Mouse (Mus musculus) midbrain, embryonic 14.5 days (tissue): ENCODE measurements around the gene Timm17a. TPM values are rescaled to one million over a fixed set of nuclear protein-coding genes. Genes with fewer than 3 reads are reported as not detected.

Source experiments
- ATAC-seq: fragments of 200-750 bp; cut with Nextera tagmentation; 2 replicates; pipeline ENCODE4 v1.8.0; 2017; ENCODE audit warnings: moderate number of reproducible peaks, moderate library complexity; ENCODE audit not compliant: low FRiP score, low TSS enrichment
- DNase-seq: peaks from one replicate; pipeline ENCODE4 v3.0.0-alpha.2; 2015
- H3K27ac ChIP-seq: fragments of 300-500 bp; sonication (generic); replicated peaks from 2 replicates; pipeline ENCODE4 v1.5.1; 2014; ENCODE audit warnings: mild to moderate bottlenecking, low read depth, low read length, moderate library complexity
- H3K27me3 ChIP-seq: fragments of 300-500 bp; sonication (generic); 2 replicates; pipeline ENCODE4 v1.6.1; 2014; ENCODE audit warnings: low read length, control low read depth, mixed read lengths; ENCODE audit not compliant: control insufficient read depth, insufficient read depth
- H3K36me3 ChIP-seq: fragments of 300-500 bp; sonication (generic); 2 replicates; pipeline ENCODE4 v1.6.1; 2014; ENCODE audit warnings: low read length, control low read depth; ENCODE audit not compliant: control insufficient read depth, insufficient read depth
- H3K4me1 ChIP-seq: fragments of 300-500 bp; sonication (generic); 2 replicates; pipeline ENCODE4 v1.6.1; 2014; ENCODE audit warnings: mild to moderate bottlenecking, antibody characterized with exemption, low read length, control low read depth; ENCODE audit not compliant: control insufficient read depth, insufficient read depth
- H3K4me2 ChIP-seq: fragments of 300-500 bp; sonication (generic); 2 replicates; pipeline ENCODE4 v1.6.1; 2014; ENCODE audit warnings: mild to moderate bottlenecking, low read length, moderate library complexity
- H3K4me3 ChIP-seq: fragments of 300-500 bp; sonication (generic); replicated peaks from 2 replicates; pipeline ENCODE4 v1.5.1; 2014; ENCODE audit warnings: low read depth, low read length
- H3K9ac ChIP-seq: fragments of 300-500 bp; sonication (generic); replicated peaks from 2 replicates; pipeline ENCODE4 v1.6.1; 2014; ENCODE audit warnings: mild to moderate bottlenecking, low read length, moderate library complexity
- H3K9me3 ChIP-seq: fragments of 300-500 bp; sonication (generic); 2 replicates; pipeline ENCODE4 v1.6.1; 2016; ENCODE audit warnings: low read length, control low read depth, mixed read lengths; ENCODE audit not compliant: control insufficient read depth
- WGBS: fragments of 180-500 bp; shearing (Covaris S2); extraction: QIAGEN DNeasy Blood & Tissue Kit; methylation state at CpG from one replicate; pipeline ENCODE4 v1.1.7; 2014; 5-methylcytosine and 5-hydroxymethylcytosine counted together
- polyA plus RNA-seq: library from polyadenylated mRNA; unstranded; fragments of >200 nt; fragmentation: Nextera tagmentation; extraction: Ambion mirVana; gene quantifications from 2 replicates; pipeline ENCODE4 v1.2.1, GENCODE M21; 2014

Timm17a gene
- 136 and 154 TPM in 2 replicates for polyA plus RNA-seq

DNA sequence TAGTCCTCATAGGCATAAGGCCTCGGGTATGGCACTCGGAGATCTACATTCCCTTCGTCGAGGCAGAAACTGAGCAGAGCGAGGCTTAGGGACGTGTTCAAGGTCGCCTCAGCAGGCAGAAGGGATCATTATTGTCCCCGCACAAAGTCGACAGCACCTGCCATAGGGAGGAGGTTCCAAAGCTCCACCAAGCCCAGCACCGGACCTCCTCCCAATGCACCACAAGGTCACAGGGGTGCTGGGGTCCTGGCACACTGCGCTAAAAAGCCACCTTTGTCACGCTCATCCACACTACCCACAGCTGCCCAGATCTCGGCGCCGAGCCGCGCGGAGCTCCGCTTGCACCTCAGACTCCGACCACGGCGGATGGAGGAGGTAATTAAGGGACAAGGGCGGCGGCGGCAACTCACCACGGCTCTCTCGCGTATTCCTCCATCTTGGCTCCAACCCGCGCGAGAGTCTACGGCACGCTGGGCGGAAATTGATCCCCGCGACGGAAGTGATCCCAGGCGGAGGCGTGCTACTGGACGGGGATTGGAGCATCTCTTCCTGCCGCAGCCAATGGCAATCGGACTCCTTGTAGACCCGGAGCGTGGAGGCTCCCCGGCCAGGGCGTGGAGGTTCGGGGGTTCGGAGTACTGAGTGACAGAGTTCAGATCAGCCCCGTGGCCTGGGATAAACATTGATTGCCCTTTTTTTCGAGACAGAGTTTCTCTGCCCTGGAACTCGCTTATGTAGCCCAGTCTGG, at the start of gene Timm17a:
TSS of gene Timm17a (minus strand) at position 495 of the 748 bp plus-strand sequence.
- Histone ChIP-seq H3K4me2 (peak within 1 kb of the TSS; percentile 64), H3K27ac (peak within 1 kb of the TSS; percentile 84), H3K9me3 (no peaks in the 10 kb centered on the region), H3K36me3 (peaks cover 10% of the 10 kb centered on the region), H3K27me3 (no peaks in the 10 kb centered on the region), H3K4me3 (peak within 1 kb of the TSS; percentile 97), H3K4me1 (peaks cover 12% of the 10 kb centered on the region), H3K9ac (peak within 1 kb of the TSS; percentile 97)
- DNase-seq (peak; percentile 96), ATAC-seq (peak; percentile 99)
- WGBS: under 1% methylated on average over 51 of the region's 51 CpGs

DNA sequence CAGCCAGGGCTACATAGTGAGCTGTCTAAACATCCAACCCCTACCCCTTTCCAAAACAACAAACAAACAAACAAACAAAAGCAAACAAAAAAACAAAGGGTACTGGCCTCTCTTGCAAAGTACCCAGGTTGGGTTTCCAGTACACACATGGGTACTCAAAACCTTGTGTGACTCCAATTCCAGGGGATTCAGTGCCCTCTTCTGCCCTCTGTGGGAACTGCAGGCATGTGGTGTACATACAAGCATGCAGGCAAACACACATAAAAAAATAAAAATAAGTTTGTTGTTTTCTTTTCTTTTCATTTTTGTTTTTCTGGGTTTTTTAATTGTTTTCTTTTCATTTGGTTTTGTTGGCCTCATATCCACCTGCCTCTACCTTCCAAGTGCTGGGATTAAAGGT, 48.5 kb upstream of the Timm17a start:
- Histone ChIP-seq H3K4me3 (no peak overlapping the region), H3K4me2 (no peak overlapping the region), H3K9ac (no peak overlapping the region), H3K27me3 (no peaks in the 10 kb centered on the region), H3K4me1 (no peaks in the 10 kb centered on the region), H3K27ac (no peak overlapping the region), H3K9me3 (no peaks in the 10 kb centered on the region), H3K36me3 (no peaks in the 10 kb centered on the region)
- ATAC-seq (no peak), DNase-seq (no peak)

DNA sequence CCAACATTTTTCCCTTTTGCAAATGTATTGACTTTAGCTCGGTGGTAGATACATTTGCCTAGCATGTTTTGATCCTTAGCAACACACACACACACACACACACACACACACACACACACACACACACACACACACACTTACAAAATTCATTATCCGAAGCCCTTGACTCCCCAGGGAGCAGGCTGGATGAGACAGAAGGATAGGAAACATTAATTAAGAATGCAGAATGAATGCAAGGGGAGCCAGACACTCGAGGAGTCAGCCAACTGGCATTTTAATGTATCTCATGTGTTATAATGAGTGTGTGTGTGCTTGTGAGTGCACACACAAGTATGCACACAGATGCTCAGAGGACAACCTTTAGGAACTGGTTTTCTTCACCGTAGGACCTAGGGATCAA, 47.9 kb upstream of the Timm17a start:
- no peak overlapping the region for H3K4me2 ChIP-seq
- WGBS: 75% methylated on average over 4 of the region's 4 CpGs
- no peaks in the 10 kb centered on the region for H3K9me3 ChIP-seq
- ATAC-seq: no peak
- H3K27ac ChIP-seq: no peak overlapping the region
- no peak overlapping the region for H3K4me3 ChIP-seq
- DNase-seq: peak; percentile 35
- no peaks in the 10 kb centered on the region for H3K27me3 ChIP-seq
- no peak overlapping the region for H3K9ac ChIP-seq
- no peaks in the 10 kb centered on the region for H3K36me3 ChIP-seq
- H3K4me1 ChIP-seq: no peaks in the 10 kb centered on the region

DNA sequence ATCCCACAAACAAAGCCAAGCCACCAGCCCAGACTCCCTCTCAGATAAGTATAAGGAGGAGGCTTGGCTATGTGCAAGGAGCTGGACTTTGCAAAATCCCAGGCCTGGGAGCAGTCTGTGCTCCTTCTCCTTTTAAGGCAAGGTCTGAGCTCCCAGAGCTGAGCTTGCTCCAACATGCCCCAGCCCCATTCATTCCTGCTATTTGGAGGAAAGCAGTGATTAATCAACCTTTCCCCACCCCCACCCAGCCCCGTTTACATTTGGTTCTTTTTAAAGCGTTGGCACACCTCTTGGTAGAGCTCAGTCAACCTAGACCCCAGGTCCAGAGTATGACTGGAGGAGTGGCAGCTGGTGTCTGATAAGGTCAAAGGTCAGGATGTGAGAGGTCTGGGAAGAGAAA, 45.5 kb upstream of the Timm17a start:
- 20% methylated on average over 2 of the region's 2 CpGs for WGBS
- ATAC-seq (no peak), DNase-seq (no peak)
- Histone ChIP-seq H3K4me3 (no peak overlapping the region), H3K4me2 (no peak overlapping the region), H3K36me3 (no peaks in the 10 kb centered on the region), H3K27ac (no peak overlapping the region), H3K9ac (no peak overlapping the region), H3K4me1 (no peaks in the 10 kb centered on the region), H3K27me3 (no peaks in the 10 kb centered on the region), H3K9me3 (no peaks in the 10 kb centered on the region)

DNA sequence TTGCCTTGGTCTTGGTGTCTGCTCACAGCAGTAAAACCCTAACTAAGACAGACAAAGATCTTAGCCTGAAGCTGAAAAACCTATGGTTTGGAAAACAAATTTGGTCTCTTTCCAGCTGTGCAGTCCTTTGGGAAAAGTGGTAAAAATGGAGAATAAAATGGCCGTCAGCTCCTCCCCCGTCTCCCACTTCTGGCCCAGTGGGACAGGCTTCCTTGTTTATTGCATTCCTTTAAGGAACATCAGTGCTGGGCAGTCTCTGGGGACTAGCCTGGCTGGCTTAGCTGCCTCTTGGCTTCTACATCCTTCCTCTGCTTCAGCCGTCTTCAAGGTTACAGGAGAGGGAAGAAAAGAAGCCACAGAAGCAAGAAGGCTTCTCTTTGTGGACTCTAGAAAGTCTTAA, 38.4 kb upstream of the Timm17a start:
- Histone ChIP-seq H3K36me3 (no peaks in the 10 kb centered on the region), H3K27me3 (no peaks in the 10 kb centered on the region), H3K9me3 (no peaks in the 10 kb centered on the region), H3K9ac (no peak overlapping the region), H3K4me2 (no peak overlapping the region), H3K4me3 (no peak overlapping the region), H3K4me1 (no peaks in the 10 kb centered on the region), H3K27ac (no peak overlapping the region)
- 85% methylated on average over 3 of the region's 3 CpGs for WGBS
- no peak for DNase-seq
- no peak for ATAC-seq

DNA sequence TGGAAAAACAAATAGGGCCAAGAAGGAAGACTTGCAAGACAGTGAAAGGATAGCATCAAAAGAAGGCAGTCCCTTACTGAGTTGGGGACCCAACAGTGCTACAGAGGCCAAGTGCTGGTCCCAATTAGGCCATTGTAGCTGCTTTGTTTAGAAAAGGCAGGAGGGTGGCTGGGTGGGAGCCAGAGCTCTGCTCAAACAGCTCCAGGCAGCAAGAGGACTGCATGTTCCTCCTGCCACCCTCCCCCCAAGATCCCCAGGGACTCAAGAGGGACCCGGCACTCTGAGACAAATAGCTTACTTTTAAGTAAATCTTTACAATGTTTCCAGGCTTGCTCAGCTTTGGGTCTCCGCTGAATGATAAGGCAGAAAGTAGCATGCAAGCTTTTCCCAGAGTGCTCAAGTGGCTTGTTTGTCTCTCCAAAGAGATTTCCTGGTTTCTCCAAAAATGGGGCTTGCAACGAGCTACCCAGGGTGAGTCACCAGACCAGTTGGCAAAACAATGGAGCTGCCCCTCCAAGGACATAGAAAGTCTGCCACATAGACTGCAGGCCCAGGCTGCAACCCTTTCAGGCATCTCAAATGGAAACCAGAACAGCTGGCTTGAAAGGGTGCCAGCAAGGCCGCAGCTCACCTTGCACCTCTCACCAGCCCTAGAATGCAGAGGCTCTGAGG, 34.1 kb upstream of the Timm17a start:
- no peaks in the 10 kb centered on the region for H3K9me3 ChIP-seq
- no peak overlapping the region for H3K9ac ChIP-seq
- H3K27me3 ChIP-seq: no peaks in the 10 kb centered on the region
- DNase-seq (no peak), ATAC-seq (no peak)
- no peaks in the 10 kb centered on the region for H3K36me3 ChIP-seq
- no peak overlapping the region for H3K27ac ChIP-seq
- no peak overlapping the region for H3K4me3 ChIP-seq
- H3K4me1 ChIP-seq: no peaks in the 10 kb centered on the region
- no peak overlapping the region for H3K4me2 ChIP-seq
- WGBS: 60% methylated on average over 4 of the region's 4 CpGs

DNA sequence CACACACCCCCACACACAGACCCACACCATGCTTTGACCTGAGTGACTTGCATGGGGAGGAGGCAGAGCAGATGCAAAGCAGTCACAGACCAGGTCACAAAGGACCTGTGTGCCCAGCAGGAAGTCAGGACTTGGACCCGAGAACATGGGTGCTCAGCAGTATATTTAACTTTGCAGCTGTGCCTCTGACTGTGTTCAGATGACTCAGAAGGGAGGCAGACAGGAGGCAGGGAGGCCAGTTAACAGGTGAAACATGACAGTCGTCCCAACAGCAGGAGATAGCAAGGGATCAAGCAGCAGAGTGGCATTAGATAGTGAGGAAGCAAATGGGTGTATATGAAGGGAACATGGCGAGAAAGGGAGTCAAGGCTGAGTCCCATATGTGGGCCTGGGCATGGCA, 33.3 kb upstream of the Timm17a start:
- Histone ChIP-seq H3K36me3 (no peaks in the 10 kb centered on the region), H3K27ac (no peak overlapping the region), H3K4me3 (no peak overlapping the region), H3K4me2 (no peak overlapping the region), H3K9ac (no peak overlapping the region), H3K27me3 (no peaks in the 10 kb centered on the region), H3K9me3 (no peaks in the 10 kb centered on the region), H3K4me1 (no peaks in the 10 kb centered on the region)
- DNase-seq: no peak
- no peak for ATAC-seq
- 68% methylated on average over 3 of the region's 3 CpGs for WGBS

DNA sequence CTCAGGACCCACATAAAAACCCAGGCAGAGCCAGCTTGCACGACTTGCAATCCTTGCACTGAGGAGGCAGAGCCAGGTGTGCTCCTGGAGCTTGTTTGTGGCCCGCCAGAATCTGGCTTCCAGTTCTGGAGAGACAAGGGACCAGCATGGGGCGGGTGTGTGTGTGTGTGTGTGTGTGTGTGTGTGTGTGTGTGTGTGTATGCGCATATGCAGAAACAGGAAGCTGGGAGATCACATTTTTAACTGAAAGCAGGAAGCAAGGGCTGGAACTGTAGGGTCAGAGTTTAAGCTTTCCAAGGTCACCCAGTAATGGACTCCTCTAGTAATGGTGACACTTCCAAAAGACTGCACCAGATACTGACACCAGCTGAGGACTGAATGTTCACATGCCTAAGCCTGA, 30.4 kb upstream of the Timm17a start:
- H3K9me3 ChIP-seq: no peaks in the 10 kb centered on the region
- H3K27me3 ChIP-seq: no peaks in the 10 kb centered on the region
- H3K36me3 ChIP-seq: no peaks in the 10 kb centered on the region
- H3K4me1 ChIP-seq: no peaks in the 10 kb centered on the region
- H3K4me3 ChIP-seq: no peak overlapping the region
- no peak overlapping the region for H3K9ac ChIP-seq
- WGBS: 65% methylated on average over 4 of the region's 4 CpGs
- no peak for ATAC-seq
- no peak overlapping the region for H3K4me2 ChIP-seq
- no peak for DNase-seq
- no peak overlapping the region for H3K27ac ChIP-seq

DNA sequence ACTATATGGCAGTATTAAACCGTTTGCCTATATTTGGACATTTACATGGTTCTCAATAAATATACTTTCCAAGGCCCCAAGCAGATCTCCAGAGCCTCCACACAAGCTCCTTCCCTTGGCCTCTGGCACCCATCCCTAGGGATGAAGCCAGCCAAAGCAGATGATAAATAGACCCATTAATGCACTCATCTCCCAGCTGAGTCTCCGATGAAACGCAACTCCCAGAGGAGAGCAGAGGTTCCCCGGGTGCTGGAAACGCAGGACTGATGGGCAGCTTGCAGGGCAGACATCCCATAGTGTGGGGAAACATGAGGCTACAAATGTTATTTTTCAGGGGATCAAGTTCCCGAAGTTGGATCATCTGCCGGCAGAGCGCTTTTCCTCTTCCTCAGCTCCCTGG, 28.4 kb upstream of the Timm17a start:
- no peak overlapping the region for H3K27ac ChIP-seq
- 85% methylated on average over 8 of the region's 8 CpGs for WGBS
- no peak overlapping the region for H3K4me3 ChIP-seq
- no peaks in the 10 kb centered on the region for H3K4me1 ChIP-seq
- no peaks in the 10 kb centered on the region for H3K36me3 ChIP-seq
- H3K9me3 ChIP-seq: no peaks in the 10 kb centered on the region
- no peak for DNase-seq
- H3K27me3 ChIP-seq: no peaks in the 10 kb centered on the region
- H3K9ac ChIP-seq: no peak overlapping the region
- no peak overlapping the region for H3K4me2 ChIP-seq
- ATAC-seq: no peak
